Mouse (Mus musculus) midbrain, embryonic 15.5 days (tissue): ENCODE results near the gene St6galnac5. TPM values are rescaled to one million over a fixed set of nuclear protein-coding genes. Genes with fewer than 3 reads are reported as not detected.
A peak's percentile ranks its signal among the peaks of the same experiment; 100 is the strongest.

Experiments
- ATAC-seq: fragments of 200-750 bp; cut with Nextera tagmentation; replicated peaks from 2 replicates; pipeline ENCODE4 v1.8.0; 2017; ENCODE audit warnings: moderate TSS enrichment
- H3K27ac ChIP-seq: fragments of 300-500 bp; sonication (generic); 2 replicates; pipeline ENCODE4 v1.5.1; 2015; ENCODE audit warnings: mild to moderate bottlenecking, inconsistent platforms
- H3K27me3 ChIP-seq: fragments of 300-500 bp; sonication (generic); replicated peaks from 2 replicates; pipeline ENCODE4 v1.6.1; 2015; ENCODE audit warnings: inconsistent platforms
- H3K36me3 ChIP-seq: fragments of 300-500 bp; sonication (generic); replicated peaks from 2 replicates; pipeline ENCODE4 v1.6.1; 2015; ENCODE audit warnings: inconsistent platforms
- H3K4me1 ChIP-seq: fragments of 300-500 bp; sonication (generic); 2 replicates; pipeline ENCODE4 v1.6.1; 2015; ENCODE audit warnings: inconsistent platforms
- H3K4me2 ChIP-seq: fragments of 300-500 bp; sonication (generic); 2 replicates; pipeline ENCODE4 v1.6.1; 2015; ENCODE audit warnings: inconsistent platforms, mild to moderate bottlenecking, moderate library complexity
- H3K4me3 ChIP-seq: fragments of 300-500 bp; sonication (generic); 2 replicates; pipeline ENCODE4 v1.5.1; 2015; ENCODE audit warnings: mild to moderate bottlenecking, inconsistent platforms
- H3K9ac ChIP-seq: fragments of 300-500 bp; sonication (generic); 2 replicates; pipeline ENCODE4 v1.6.1; 2015; ENCODE audit warnings: mild to moderate bottlenecking, inconsistent platforms
- H3K9me3 ChIP-seq: fragments of 300-500 bp; sonication (generic); 2 replicates; pipeline ENCODE4 v1.6.1; 2016; ENCODE audit warnings: inconsistent platforms
- WGBS: fragments of 180-500 bp; shearing (Covaris S2); methylation state at CpG from one replicate; pipeline ENCODE4 v1.1.7; 2015; ENCODE audit warnings: mixed read lengths; 5-methylcytosine and 5-hydroxymethylcytosine counted together
- polyA plus RNA-seq: library from polyadenylated mRNA; unstranded; fragments of >200 nt; fragmentation: Nextera tagmentation; extraction: Ambion mirVana; gene quantifications from 2 replicates; pipeline ENCODE4 v1.2.1, GENCODE M21; 2015

St6galnac5 gene
- polyA plus RNA-seq, 1 experiment from 2014 or later = 26.7 TPM

- H3K4me2 ChIP-seq = no peak overlapping the region
- H3K27me3 ChIP-seq = no peaks in the 10 kb centered on the region
- H3K9ac ChIP-seq = no peak overlapping the region
- no peak overlapping the region for H3K4me3 ChIP-seq
- H3K4me1 ChIP-seq = peaks cover 20% of the 10 kb centered on the region
- H3K36me3 ChIP-seq = no peaks in the 10 kb centered on the region
- no peaks in the 10 kb centered on the region for H3K9me3 ChIP-seq
- 61% methylated on average over 13 of the region's 13 CpGs for WGBS
- ATAC-seq = no peak
- 0 out of 2 replicates have a peak overlapping the region, but pooled peaks have one; percentile 16 for H3K27ac ChIP-seq
Observed at GRCm38 (mm10) chr3:152928287-152928975, 53.6 kb downstream of the St6galnac5 start.

DNA sequence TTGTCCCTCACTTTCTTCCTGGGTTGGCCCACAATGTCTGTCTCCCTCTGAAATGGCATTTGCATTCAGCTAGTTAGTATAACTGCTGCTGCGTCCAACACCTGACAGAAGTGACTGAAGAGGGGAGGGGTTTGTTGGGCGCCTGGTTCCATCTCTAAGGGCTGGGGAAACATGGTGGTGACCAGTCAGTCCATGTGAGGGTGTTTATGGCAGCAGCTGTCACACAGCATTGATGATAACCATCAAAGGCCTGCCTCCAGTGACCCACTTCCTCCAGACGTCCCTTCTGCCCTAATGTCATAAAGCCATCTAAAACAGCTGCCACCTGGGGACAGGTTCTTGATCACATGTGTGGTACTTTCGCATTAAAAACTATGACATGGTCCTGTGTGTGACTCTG is 55.9 kb downstream of the St6galnac5 start:
- Histone ChIP-seq H3K4me2 (no peak overlapping the region), H3K9me3 (no peaks in the 10 kb centered on the region), H3K9ac (no peak overlapping the region), H3K4me1 (peaks cover 20% of the 10 kb centered on the region), H3K36me3 (no peaks in the 10 kb centered on the region), H3K27ac (no peak overlapping the region), H3K4me3 (no peak overlapping the region), H3K27me3 (no peaks in the 10 kb centered on the region)
- no peak for ATAC-seq
- WGBS = 73% methylated on average over 4 of the region's 4 CpGs

DNA sequence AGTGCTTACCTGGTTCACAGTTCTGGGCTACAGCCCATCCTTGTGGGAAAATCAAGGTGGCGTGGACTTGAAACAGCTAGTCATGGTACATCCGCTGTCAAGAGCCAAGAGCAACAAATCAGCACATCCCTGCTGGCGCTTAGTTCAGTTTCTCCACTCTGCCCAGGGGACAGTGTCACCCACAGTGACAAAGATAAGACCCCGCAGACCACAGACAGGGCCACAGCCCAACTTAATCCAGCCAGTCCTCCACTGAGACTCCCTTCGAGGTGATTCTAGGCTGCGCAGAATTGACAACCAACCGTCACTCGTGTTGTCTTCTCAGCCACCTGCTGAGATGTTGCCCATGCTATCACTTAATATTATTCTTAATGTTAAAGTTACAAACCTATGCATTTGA is 56.7 kb downstream of the St6galnac5 start:
- H3K27me3 ChIP-seq = no peaks in the 10 kb centered on the region
- WGBS = 91% methylated on average over 8 of the region's 8 CpGs
- no peaks in the 10 kb centered on the region for H3K9me3 ChIP-seq
- H3K4me3 ChIP-seq = no peak overlapping the region
- no peak overlapping the region for H3K27ac ChIP-seq
- no peak for ATAC-seq
- peaks cover 20% of the 10 kb centered on the region for H3K4me1 ChIP-seq
- H3K9ac ChIP-seq = no peak overlapping the region
- H3K4me2 ChIP-seq = no peak overlapping the region
- H3K36me3 ChIP-seq = no peaks in the 10 kb centered on the region

DNA sequence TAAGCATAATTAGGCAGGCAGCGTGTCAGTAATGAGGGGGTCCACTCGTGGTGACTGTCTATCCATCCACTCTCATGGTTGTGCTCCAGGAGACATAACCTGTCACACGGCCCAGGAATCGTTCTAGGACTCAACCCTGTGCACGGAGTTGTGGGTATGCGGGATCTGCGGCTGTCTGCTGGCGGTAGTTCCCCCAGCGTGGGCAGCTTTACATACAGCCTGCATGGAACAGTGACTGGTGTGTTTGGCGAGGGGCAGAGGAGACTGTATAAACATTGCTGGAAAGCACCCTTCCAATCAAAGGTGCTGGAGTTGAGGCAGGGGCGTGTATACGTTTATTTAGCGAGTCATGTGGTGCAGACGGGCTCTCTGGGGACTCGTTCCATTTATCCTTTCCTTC is 58.5 kb downstream of the St6galnac5 start:
- no peak overlapping the region for H3K9ac ChIP-seq
- ATAC-seq = peak; percentile 51; the same call in 1 of the 2 replicates
- H3K36me3 ChIP-seq = no peaks in the 10 kb centered on the region
- no peaks in the 10 kb centered on the region for H3K9me3 ChIP-seq
- H3K27ac ChIP-seq = no peak overlapping the region
- no peak overlapping the region for H3K4me2 ChIP-seq
- H3K27me3 ChIP-seq = no peaks in the 10 kb centered on the region
- peaks cover 8% of the 10 kb centered on the region for H3K4me1 ChIP-seq
- H3K4me3 ChIP-seq = no peak overlapping the region
- WGBS = 64% methylated on average over 15 of the region's 15 CpGs

- Histone ChIP-seq H3K9ac (no peak overlapping the region), H3K4me3 (no peak overlapping the region), H3K27ac (no peak overlapping the region), H3K4me1 (no peaks in the 10 kb centered on the region), H3K4me2 (no peak overlapping the region), H3K36me3 (no peaks in the 10 kb centered on the region), H3K9me3 (no peaks in the 10 kb centered on the region), H3K27me3 (no peaks in the 10 kb centered on the region)
- no peak for ATAC-seq
- 83% methylated on average over 3 of the region's 3 CpGs for WGBS
Observed at GRCm38 (mm10) chr3:152920365-152920764, 61.7 kb downstream of the St6galnac5 start.

DNA sequence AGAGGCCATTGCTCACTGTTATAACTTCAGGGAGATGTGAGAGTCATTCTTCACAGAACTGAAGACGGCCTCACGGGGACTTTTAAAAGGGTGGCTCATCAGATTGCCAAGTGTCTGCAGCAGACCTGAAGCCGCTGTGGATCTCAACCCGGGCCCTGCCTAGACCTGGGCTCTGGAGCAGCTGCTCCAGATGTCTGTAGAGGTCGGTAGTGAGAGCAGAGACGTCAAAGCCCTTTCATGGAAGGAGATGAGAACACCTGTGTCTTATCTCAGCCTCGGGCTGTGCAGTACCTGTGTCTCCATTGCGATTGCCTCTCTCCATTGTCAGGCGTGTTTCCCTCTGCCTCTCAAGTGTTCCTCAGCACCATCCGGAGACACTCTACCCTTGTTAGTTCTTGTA is 62.9 kb downstream of the St6galnac5 start:
- 74% methylated on average over 10 of the region's 10 CpGs for WGBS
- Histone ChIP-seq H3K27me3 (no peaks in the 10 kb centered on the region), H3K4me2 (no peak overlapping the region), H3K9me3 (no peaks in the 10 kb centered on the region), H3K4me1 (no peaks in the 10 kb centered on the region), H3K36me3 (no peaks in the 10 kb centered on the region), H3K4me3 (no peak overlapping the region), H3K9ac (no peak overlapping the region), H3K27ac (no peak overlapping the region)
- ATAC-seq = no peak

DNA sequence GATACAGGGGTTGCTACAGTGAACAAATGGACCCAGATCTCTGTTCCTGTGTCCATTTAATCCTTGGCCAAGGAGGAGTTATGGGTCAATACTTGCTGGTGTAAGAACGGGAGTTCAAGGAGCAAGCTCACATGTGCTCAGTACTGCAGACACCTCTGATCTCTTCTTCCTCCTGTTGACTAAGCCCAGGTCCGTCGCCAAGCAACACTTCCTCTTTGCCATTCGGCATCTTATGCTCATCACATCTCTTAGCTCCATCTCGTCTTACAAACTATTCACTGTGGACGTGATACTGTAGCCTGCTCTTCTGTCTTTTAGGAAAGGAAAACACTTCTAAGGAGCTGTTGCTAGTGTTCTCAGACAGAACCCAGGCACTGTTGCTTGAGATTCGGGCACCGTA is 64.5 kb downstream of the St6galnac5 start:
- H3K9me3 ChIP-seq = no peaks in the 10 kb centered on the region
- WGBS = 76% methylated on average over 8 of the region's 8 CpGs
- H3K4me2 ChIP-seq = no peak overlapping the region
- no peaks in the 10 kb centered on the region for H3K27me3 ChIP-seq
- no peaks in the 10 kb centered on the region for H3K4me1 ChIP-seq
- H3K36me3 ChIP-seq = no peaks in the 10 kb centered on the region
- H3K4me3 ChIP-seq = no peak overlapping the region
- 0 out of 2 replicates have a peak overlapping the region, but pooled peaks have one; percentile 26 for H3K27ac ChIP-seq
- no peak overlapping the region for H3K9ac ChIP-seq
- no peak for ATAC-seq

DNA sequence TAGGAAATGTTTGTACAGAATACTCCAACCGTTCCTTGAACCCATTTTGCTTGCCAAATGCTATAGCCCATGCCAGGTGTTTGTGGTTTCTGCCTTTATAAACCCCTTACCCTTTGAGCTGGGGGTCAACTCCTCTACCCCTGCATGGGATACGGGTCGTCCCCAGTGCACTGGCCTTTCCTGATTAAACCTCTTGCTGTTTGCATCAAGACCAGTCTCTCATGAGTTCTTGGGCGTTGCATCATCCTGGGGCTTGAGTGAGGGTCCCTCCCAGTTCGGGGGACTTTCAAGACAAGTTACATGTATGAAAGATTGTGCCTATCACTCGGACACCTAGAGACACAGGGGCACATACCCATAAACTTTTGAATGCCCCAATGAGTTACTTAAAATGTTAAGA is 67.7 kb downstream of the St6galnac5 start:
- H3K27me3 ChIP-seq = no peaks in the 10 kb centered on the region
- H3K4me1 ChIP-seq = no peaks in the 10 kb centered on the region
- WGBS = 92% methylated on average over 6 of the region's 6 CpGs
- H3K36me3 ChIP-seq = no peaks in the 10 kb centered on the region
- H3K4me2 ChIP-seq = no peak overlapping the region
- H3K9me3 ChIP-seq = no peaks in the 10 kb centered on the region
- ATAC-seq = no peak
- H3K4me3 ChIP-seq = no peak overlapping the region
- no peak overlapping the region for H3K27ac ChIP-seq
- H3K9ac ChIP-seq = no peak overlapping the region

DNA sequence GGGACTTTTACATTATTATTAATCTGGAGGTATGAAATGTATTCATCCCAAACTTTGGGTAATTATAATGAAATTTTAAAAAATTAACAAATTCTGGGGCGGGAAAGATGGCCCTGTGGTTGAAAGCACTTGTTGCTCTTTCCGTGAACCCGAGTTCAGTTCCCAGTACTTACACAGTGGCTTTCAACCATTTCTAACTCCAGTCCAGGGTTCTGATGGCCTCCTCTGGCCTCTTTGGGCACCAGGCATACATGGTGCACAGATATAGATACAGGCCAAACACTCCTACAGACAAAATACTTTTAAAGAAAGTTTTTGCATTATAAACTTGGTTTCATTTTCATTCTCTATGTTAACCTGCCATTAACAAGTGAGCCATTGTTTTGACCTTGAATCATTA is 68.4 kb downstream of the St6galnac5 start:
- no peak overlapping the region for H3K27ac ChIP-seq
- no peaks in the 10 kb centered on the region for H3K4me1 ChIP-seq
- WGBS = 93% methylated on average over 3 of the region's 3 CpGs
- H3K4me3 ChIP-seq = no peak overlapping the region
- no peaks in the 10 kb centered on the region for H3K9me3 ChIP-seq
- no peaks in the 10 kb centered on the region for H3K36me3 ChIP-seq
- ATAC-seq = no peak
- H3K9ac ChIP-seq = no peak overlapping the region
- H3K27me3 ChIP-seq = no peaks in the 10 kb centered on the region
- H3K4me2 ChIP-seq = no peak overlapping the region

DNA sequence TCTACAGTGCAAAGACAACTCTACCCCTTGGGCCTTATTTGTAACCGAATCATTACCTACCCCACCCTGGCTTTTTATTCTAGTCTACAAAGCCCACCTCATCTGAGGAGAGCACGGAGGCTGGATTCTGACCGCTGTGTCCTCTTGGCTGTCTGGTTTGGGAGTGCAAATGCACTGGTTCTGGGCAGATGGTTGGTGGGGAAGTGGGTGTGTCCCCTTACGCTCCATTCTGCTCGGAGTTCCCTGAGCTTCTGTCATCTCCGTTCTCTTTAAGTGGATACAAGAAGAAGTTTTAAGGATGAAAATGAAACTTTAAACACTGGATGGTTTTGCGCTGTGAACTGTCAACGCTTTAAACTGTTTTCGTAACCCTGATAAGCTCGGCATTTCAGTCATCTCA is 68.9 kb downstream of the St6galnac5 start:
- no peaks in the 10 kb centered on the region for H3K36me3 ChIP-seq
- H3K9me3 ChIP-seq = no peaks in the 10 kb centered on the region
- 93% methylated on average over 10 of the region's 10 CpGs for WGBS
- H3K9ac ChIP-seq = no peak overlapping the region
- no peak overlapping the region for H3K4me3 ChIP-seq
- H3K4me1 ChIP-seq = no peaks in the 10 kb centered on the region
- H3K27me3 ChIP-seq = no peaks in the 10 kb centered on the region
- H3K27ac ChIP-seq = no peak overlapping the region
- H3K4me2 ChIP-seq = no peak overlapping the region
- ATAC-seq = no peak

DNA sequence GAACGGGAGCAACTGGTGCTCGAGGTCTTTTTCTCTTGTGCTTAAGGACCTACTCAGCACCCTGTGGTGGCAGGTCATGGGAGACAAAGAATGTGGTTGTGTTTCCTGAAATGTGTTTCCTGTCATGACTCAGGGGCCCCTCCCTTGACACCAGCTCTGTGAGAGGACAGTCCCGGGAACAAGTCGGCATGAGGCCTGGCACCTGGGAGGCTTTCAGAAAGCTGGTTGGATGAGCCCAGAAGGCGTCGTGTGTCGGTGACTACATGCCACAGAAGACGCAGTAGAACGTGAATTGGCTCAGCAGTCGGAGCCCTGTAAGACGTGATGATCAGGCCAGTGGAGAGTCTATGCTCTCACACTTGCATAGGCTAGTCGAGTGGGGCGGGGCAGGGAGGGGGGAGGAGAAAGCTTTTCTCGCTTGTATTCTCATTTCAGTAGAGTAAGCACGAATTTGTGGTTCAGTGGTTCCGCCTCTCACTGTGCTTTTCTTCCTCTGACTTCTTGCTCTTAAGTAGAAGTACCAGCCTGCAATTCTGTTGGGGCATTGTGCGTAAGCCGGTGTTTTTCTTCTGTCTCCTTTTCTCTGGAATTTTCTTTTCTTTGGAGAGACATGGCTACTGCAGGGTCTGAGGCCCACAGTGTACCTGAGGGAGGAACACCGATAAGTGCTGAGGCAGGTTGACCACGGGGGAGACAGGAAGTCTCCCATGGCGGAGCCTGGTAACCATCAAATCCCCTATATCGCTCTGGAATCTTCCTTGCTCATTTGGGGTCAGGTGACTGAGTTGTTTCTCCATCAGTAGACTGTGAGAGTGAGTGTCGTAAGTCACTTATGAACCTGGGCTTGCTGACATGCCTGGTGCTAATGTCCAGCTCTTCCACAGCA is 69.6 kb downstream of the St6galnac5 start:
- ATAC-seq = no peak
- WGBS = 85% methylated on average over 23 of the region's 23 CpGs
- Histone ChIP-seq H3K36me3 (no peaks in the 10 kb centered on the region), H3K4me3 (no peak overlapping the region), H3K4me2 (no peak overlapping the region), H3K27ac (no peak overlapping the region), H3K9ac (no peak overlapping the region), H3K27me3 (no peaks in the 10 kb centered on the region), H3K9me3 (no peaks in the 10 kb centered on the region), H3K4me1 (no peaks in the 10 kb centered on the region)

GRCm38 (mm10) chr3:152911578-152911977 is 70.5 kb downstream of the St6galnac5 start:
- ATAC-seq = no peak

More at GRCm38 (mm10) chr3:152911578-152911977, 70.5 kb downstream of the St6galnac5 start:
- no peaks in the 10 kb centered on the region for H3K4me1 ChIP-seq
- H3K27ac ChIP-seq = no peak overlapping the region
- no peak overlapping the region for H3K9ac ChIP-seq
- 91% methylated on average over 4 of the region's 4 CpGs for WGBS
- H3K9me3 ChIP-seq = no peaks in the 10 kb centered on the region
- no peaks in the 10 kb centered on the region for H3K36me3 ChIP-seq
- H3K4me2 ChIP-seq = no peak overlapping the region
- H3K27me3 ChIP-seq = no peaks in the 10 kb centered on the region
- no peak overlapping the region for H3K4me3 ChIP-seq
